In genomic region chr10:4107661-4108338, GRCm38 (mm10) we compare ENCODE assay signal across 8 mouse cellular contexts.
DNase-seq lines count a peak whose midpoint lies in the region; ATAC-seq lines count a peak whose summit lies in the region.

No protein-coding gene starts in this region.

- H3K4me2 ChIP-seq in forebrain, embryonic 14.5 days (ENCODE audit: low read length): no peak overlapping the region
- no peak overlapping the region for H3K4me2 ChIP-seq in forebrain, embryonic 13.5 days
- H3K4me2 ChIP-seq in embryonic facial prominence, embryonic 13.5 days: no peak overlapping the region
- H3K4me2 ChIP-seq in hindbrain, embryonic 13.5 days: no peak overlapping the region
- no peak overlapping the region for H3K4me2 ChIP-seq in liver, embryonic 11.5 days
- no peak overlapping the region for H3K4me2 ChIP-seq in neural tube, embryonic 14.5 days (ENCODE audit: low read depth, low read length)

- H3K4me3 ChIP-seq in forebrain, embryonic 14.5 days (ENCODE audit: low read depth, low read length): no peak overlapping the region
- no peak overlapping the region for H3K4me3 ChIP-seq in forebrain, embryonic 13.5 days
- no peak overlapping the region for H3K4me3 ChIP-seq in embryonic facial prominence, embryonic 13.5 days
- no peak overlapping the region for H3K4me3 ChIP-seq in hindbrain, embryonic 13.5 days
- H3K4me3 ChIP-seq in liver, embryonic 11.5 days (ENCODE audit: low read depth, low read length): no peak overlapping the region
- H3K4me3 ChIP-seq in neural tube, embryonic 14.5 days (ENCODE audit: low read depth, low read length): no peak overlapping the region

- WGBS in forebrain, embryonic 14.5 days: 28% methylated on average over 7 of the region's 7 CpGs
- 29% methylated on average over 7 of the region's 7 CpGs for WGBS in forebrain, embryonic 13.5 days
- 33% methylated on average over 7 of the region's 7 CpGs for WGBS in embryonic facial prominence, embryonic 13.5 days
- WGBS in hindbrain, embryonic 13.5 days: 15% methylated on average over 7 of the region's 7 CpGs
- 26% methylated on average over 7 of the region's 7 CpGs for WGBS in liver, embryonic 11.5 days
- 22% methylated on average over 7 of the region's 7 CpGs for whole genome bisulfite sequencing in neural tube, embryonic 14.5 days

- peak overlapping the region; percentile 14; the same call in 1 of the 2 replicates for H3K27ac ChIP-seq in forebrain, embryonic 14.5 days (ENCODE audit: low read depth, low read length)
- no peak overlapping the region for H3K27ac ChIP-seq in forebrain, embryonic 13.5 days
- peak overlapping the region; percentile 33; the same call in 1 of the 2 replicates for H3K27ac ChIP-seq in embryonic facial prominence, embryonic 13.5 days
- no peak overlapping the region for H3K27ac ChIP-seq in hindbrain, embryonic 13.5 days
- H3K27ac ChIP-seq in liver, embryonic 11.5 days (ENCODE audit: low read depth, low read length): peak overlapping the region; percentile 52; the same call in 1 of the 2 replicates
- H3K27ac ChIP-seq in neural tube, embryonic 14.5 days (ENCODE audit: low read depth, low read length): no peak overlapping the region

- no peak overlapping the region for H3K9ac ChIP-seq in forebrain, embryonic 14.5 days (ENCODE audit: low read length)
- no peak overlapping the region for H3K9ac ChIP-seq in forebrain, embryonic 13.5 days
- H3K9ac ChIP-seq in embryonic facial prominence, embryonic 13.5 days: no peak overlapping the region
- 0 out of 2 replicates have a peak overlapping the region, but pooled peaks have one; percentile 14 for H3K9ac ChIP-seq in hindbrain, embryonic 13.5 days
- no peak overlapping the region for H3K9ac ChIP-seq in liver, embryonic 11.5 days (ENCODE audit: low read depth, low read length)
- no peak overlapping the region for H3K9ac ChIP-seq in neural tube, embryonic 14.5 days (replicated peaks; ENCODE audit: low read depth, low read length)

- peak; percentile 38 for DNase-seq in forebrain, embryonic 14.5 days (ENCODE audit: low spot score)
- no peak for DNase-seq in liver, embryonic 11.5 days (ENCODE audit: low spot score)
- DNase-seq in testis, postnatal 10 days (ENCODE audit: low spot score): no peak

- H3K27me3 ChIP-seq in forebrain, embryonic 14.5 days (replicated peaks; ENCODE audit: control insufficient read depth, insufficient read depth, low read length): no peaks in the 10 kb centered on the region
- H3K27me3 ChIP-seq in forebrain, embryonic 13.5 days: no peaks in the 10 kb centered on the region
- H3K27me3 ChIP-seq in embryonic facial prominence, embryonic 13.5 days: no peaks in the 10 kb centered on the region
- no peaks in the 10 kb centered on the region for H3K27me3 ChIP-seq in hindbrain, embryonic 13.5 days
- no peaks in the 10 kb centered on the region for H3K27me3 ChIP-seq in liver, embryonic 11.5 days (replicated peaks; ENCODE audit: control insufficient read depth, insufficient read depth, low read length)
- no peaks in the 10 kb centered on the region for H3K27me3 ChIP-seq in neural tube, embryonic 14.5 days (ENCODE audit: control insufficient read depth, insufficient read depth, low read length)

- no peaks in the 10 kb centered on the region for H3K9me3 ChIP-seq in forebrain, embryonic 14.5 days (replicated peaks; ENCODE audit: control insufficient read depth, low read length)
- H3K9me3 ChIP-seq in forebrain, embryonic 13.5 days (replicated peaks): no peaks in the 10 kb centered on the region
- H3K9me3 ChIP-seq in embryonic facial prominence, embryonic 13.5 days: no peaks in the 10 kb centered on the region
- no peaks in the 10 kb centered on the region for H3K9me3 ChIP-seq in hindbrain, embryonic 13.5 days
- no peaks in the 10 kb centered on the region for H3K9me3 ChIP-seq in liver, embryonic 11.5 days (ENCODE audit: control insufficient read depth, low read length)
- H3K9me3 ChIP-seq in neural tube, embryonic 14.5 days (ENCODE audit: control insufficient read depth, low read length): no peaks in the 10 kb centered on the region

- H3K4me1 ChIP-seq in forebrain, embryonic 14.5 days (ENCODE audit: control insufficient read depth, insufficient read depth, low read length): peaks cover 19% of the 10 kb centered on the region
- H3K4me1 ChIP-seq in forebrain, embryonic 13.5 days: peaks cover 42% of the 10 kb centered on the region
- H3K4me1 ChIP-seq in embryonic facial prominence, embryonic 13.5 days: peaks cover 29% of the 10 kb centered on the region
- peaks cover 31% of the 10 kb centered on the region for H3K4me1 ChIP-seq in hindbrain, embryonic 13.5 days (replicated peaks)
- H3K4me1 ChIP-seq in liver, embryonic 11.5 days (replicated peaks; ENCODE audit: control insufficient read depth, insufficient read depth, low read length): peaks cover 17% of the 10 kb centered on the region
- peaks cover 6% of the 10 kb centered on the region; the same call in 1 of the 2 replicates for H3K4me1 ChIP-seq in neural tube, embryonic 14.5 days (ENCODE audit: control insufficient read depth, insufficient read depth, low read length)

- no peaks in the 10 kb centered on the region for H3K36me3 ChIP-seq in forebrain, embryonic 14.5 days (ENCODE audit: control insufficient read depth, insufficient read depth, low read length)
- H3K36me3 ChIP-seq in forebrain, embryonic 13.5 days (ENCODE audit: poor library complexity, severe bottlenecking): peaks cover 6% of the 10 kb centered on the region; the same call in 1 of the 2 replicates
- H3K36me3 ChIP-seq in embryonic facial prominence, embryonic 13.5 days: peaks cover 5% of the 10 kb centered on the region; the same call in 1 of the 2 replicates
- no peaks in the 10 kb centered on the region for H3K36me3 ChIP-seq in hindbrain, embryonic 13.5 days
- peaks cover 9% of the 10 kb centered on the region for H3K36me3 ChIP-seq in liver, embryonic 11.5 days (ENCODE audit: control insufficient read depth, insufficient read depth, low read length)
- H3K36me3 ChIP-seq in neural tube, embryonic 14.5 days (ENCODE audit: control insufficient read depth, insufficient read depth, low read length): no peaks in the 10 kb centered on the region

- ATAC-seq in forebrain, embryonic 14.5 days: no peak
- no peak; the same call in 1 of the 2 replicates for ATAC-seq in forebrain, embryonic 13.5 days
- no peak for ATAC-seq in embryonic facial prominence, embryonic 13.5 days (ENCODE audit: insufficient number of reproducible peaks, insufficient read depth, low FRiP score, low TSS enrichment, low read depth)
- no peak for ATAC-seq in hindbrain, embryonic 13.5 days (ENCODE audit: low FRiP score)
- peak; percentile 72 for ATAC-seq in liver, embryonic 11.5 days (replicated peaks; ENCODE audit: low FRiP score)
- peak; percentile 12; the same call in 1 of the 2 replicates for ATAC-seq in neural tube, embryonic 14.5 days (ENCODE audit: low read depth)
- ATAC-seq in erythroblast, adult 5-6 weeks (replicated peaks; ENCODE audit: low FRiP score, poor library complexity, severe bottlenecking): no peak

Comparison
In these comparisons a context has a peak if more than half of its experiments do, and no peak if none do; other contexts are left out.
1. H3K27ac ChIP-seq: peak in forebrain, embryonic 14.5 days (single experiment), embryonic facial prominence, embryonic 13.5 days (single experiment) and liver, embryonic 11.5 days (single experiment); none in forebrain, embryonic 13.5 days (single experiment), hindbrain, embryonic 13.5 days (single experiment) and neural tube, embryonic 14.5 days (single experiment).
2. ATAC-seq: peak in liver, embryonic 11.5 days (single experiment) and neural tube, embryonic 14.5 days (single experiment); none in forebrain, embryonic 14.5 days (single experiment), forebrain, embryonic 13.5 days (single experiment), embryonic facial prominence, embryonic 13.5 days (single experiment), hindbrain, embryonic 13.5 days (single experiment) and erythroblast, adult 5-6 weeks (single experiment).